Mouse (Mus musculus): Measurements from ENCODE around the gene Rbmx2. TPM values are rescaled to one million over a fixed set of nuclear protein-coding genes. Genes with fewer than 3 reads are reported as not detected.
A peak's percentile ranks its signal among the peaks of the same experiment; 100 is the strongest.

The Rbmx2 gene
- 18.1 and 18.7 TPM in 2 replicates for polyA plus RNA-seq (2014; fragmentation: Nextera tagmentation; extraction: Ambion mirVana)

DNA sequence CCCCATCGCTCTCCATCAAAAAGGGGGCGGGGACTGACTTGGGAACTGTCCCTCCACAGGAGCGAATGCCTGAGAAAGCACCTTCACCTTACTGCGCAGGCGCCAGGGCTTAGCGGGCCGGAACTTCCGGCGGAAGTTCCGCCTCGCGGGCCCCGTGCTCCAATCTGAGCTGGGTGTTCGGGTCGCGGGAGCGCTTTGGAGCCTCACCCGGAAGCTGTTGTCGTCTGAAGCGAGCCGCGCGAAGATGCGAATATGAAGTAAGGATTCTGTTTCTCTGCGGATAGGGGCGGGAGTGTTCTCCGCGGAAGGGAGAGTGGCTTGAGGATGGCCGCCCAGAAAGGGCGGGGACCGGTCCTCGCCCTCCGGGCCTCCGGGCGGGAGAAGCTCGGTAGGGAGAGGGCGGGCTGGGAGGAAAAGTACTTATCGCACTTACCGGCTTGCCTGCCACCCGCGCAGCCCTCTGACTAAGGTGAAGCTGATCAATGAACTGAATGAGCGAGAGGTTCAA lies at the start of gene Rbmx2:
Rbmx2 (plus strand) TSS at position 141 of the 508 bp plus-strand sequence.
- Histone ChIP-seq H3K27me3 (ENCODE audit: control insufficient read depth, insufficient read depth, low read length) (no peaks in the 10 kb centered on the region), H3K27ac (ENCODE audit: low read depth, low read length) (peak within 1 kb of the TSS; percentile 46; the same call in 1 of the 2 replicates), H3K9me3 (replicated peaks; ENCODE audit: control insufficient read depth, low read length) (no peaks in the 10 kb centered on the region), H3K9ac (ENCODE audit: low read depth, low read length) (peak within 1 kb of the TSS; percentile 68), H3K4me3 (ENCODE audit: low read depth, low read length) (peak within 1 kb of the TSS; percentile 62), H3K4me1 (ENCODE audit: control insufficient read depth, insufficient read depth, low read length) (no peaks in the 10 kb centered on the region), H3K36me3 (ENCODE audit: control insufficient read depth, insufficient read depth, low read length) (no peaks in the 10 kb centered on the region), H3K4me2 (peak within 1 kb of the TSS; percentile 61)
- WGBS (ENCODE audit: insufficient replicate concordance) = 13% methylated on average over 41 of the region's 42 CpGs
- peak; percentile 90 for ATAC-seq (replicated peaks; ENCODE audit: insufficient number of reproducible peaks, low FRiP score, low TSS enrichment)

DNA sequence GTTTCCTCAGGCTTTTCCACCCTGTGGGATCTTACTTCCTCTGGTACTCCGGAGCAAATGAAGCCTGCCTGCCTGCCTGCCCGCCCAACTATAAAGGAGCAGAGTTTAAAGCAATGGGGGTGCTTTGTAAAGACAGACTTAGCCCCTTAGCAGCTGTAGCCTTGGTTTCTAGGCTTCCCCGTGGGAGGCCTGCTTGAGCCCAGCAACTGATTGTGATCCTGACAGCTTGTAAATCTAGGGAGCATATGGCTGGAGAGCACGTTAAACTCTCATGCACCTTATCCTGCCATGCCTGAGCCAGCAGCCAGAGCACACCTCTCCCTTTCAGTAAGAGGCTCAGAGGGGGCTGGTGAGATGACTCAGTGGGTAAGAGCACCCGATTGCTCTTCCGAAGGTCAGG lies 28.0 kb upstream of the Rbmx2 start:
- Histone ChIP-seq H3K9ac (ENCODE audit: low read depth, low read length) (no peak overlapping the region), H3K4me2 (no peak overlapping the region), H3K27ac (ENCODE audit: low read depth, low read length) (no peak overlapping the region), H3K9me3 (replicated peaks; ENCODE audit: control insufficient read depth, low read length) (no peaks in the 10 kb centered on the region), H3K27me3 (ENCODE audit: control insufficient read depth, insufficient read depth, low read length) (no peaks in the 10 kb centered on the region), H3K4me3 (ENCODE audit: low read depth, low read length) (no peak overlapping the region), H3K4me1 (ENCODE audit: control insufficient read depth, insufficient read depth, low read length) (no peaks in the 10 kb centered on the region), H3K36me3 (ENCODE audit: control insufficient read depth, insufficient read depth, low read length) (no peaks in the 10 kb centered on the region)
- WGBS (ENCODE audit: insufficient replicate concordance) = 26% methylated on average over 6 of the region's 6 CpGs
- no peak for ATAC-seq (replicated peaks; ENCODE audit: insufficient number of reproducible peaks, low FRiP score, low TSS enrichment)

DNA sequence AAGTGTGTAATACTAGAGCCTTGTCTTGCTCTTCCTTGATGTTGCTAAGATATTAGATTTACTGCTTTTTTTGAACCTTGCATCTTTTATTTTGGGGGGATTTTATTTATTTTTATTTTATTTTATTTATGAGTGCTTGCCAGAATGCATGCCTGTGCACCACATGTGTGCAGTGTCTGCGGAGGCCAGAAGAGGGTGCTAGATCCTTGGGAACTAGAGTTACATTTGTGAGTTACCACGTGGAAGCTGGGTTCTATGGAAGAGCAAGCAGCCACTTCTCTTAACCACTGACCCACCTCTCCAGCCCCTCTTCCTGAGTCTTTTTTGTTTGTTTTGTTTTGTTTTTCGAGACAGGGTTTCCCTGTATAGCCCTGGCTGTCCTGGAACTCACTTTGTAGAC lies 25.2 kb upstream of the Rbmx2 start:
- no peak overlapping the region for H3K4me3 ChIP-seq (ENCODE audit: low read depth, low read length)
- H3K9ac ChIP-seq (ENCODE audit: low read depth, low read length) = no peak overlapping the region
- 50% methylated on average over 3 of the region's 3 CpGs for WGBS (ENCODE audit: insufficient replicate concordance)
- H3K4me2 ChIP-seq = no peak overlapping the region
- no peak overlapping the region for H3K27ac ChIP-seq (ENCODE audit: low read depth, low read length)
- no peaks in the 10 kb centered on the region for H3K4me1 ChIP-seq (ENCODE audit: control insufficient read depth, insufficient read depth, low read length)
- no peaks in the 10 kb centered on the region for H3K9me3 ChIP-seq (replicated peaks; ENCODE audit: control insufficient read depth, low read length)
- no peaks in the 10 kb centered on the region for H3K27me3 ChIP-seq (ENCODE audit: control insufficient read depth, insufficient read depth, low read length)
- no peaks in the 10 kb centered on the region for H3K36me3 ChIP-seq (ENCODE audit: control insufficient read depth, insufficient read depth, low read length)
- ATAC-seq (replicated peaks; ENCODE audit: insufficient number of reproducible peaks, low FRiP score, low TSS enrichment) = no peak

DNA sequence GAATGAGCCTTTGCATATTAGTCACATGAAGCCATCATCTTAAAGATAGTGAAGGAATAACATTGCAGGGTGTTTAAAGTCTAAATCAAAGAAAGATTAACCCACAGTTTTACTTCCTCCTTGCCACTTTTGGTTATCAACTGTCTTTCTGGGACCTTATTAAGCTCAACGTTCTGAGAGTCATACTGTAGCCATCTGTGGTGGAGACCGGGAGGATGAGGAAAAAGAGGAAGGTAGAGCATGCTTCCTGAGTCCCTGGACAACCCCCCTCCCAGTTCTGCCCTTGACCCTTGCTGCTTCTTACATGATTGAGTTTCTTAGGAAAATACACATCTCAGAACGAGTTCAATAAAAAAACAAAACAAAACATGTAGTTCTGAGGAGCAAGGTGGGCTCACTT lies 23.1 kb upstream of the Rbmx2 start:
- no peak overlapping the region for H3K4me2 ChIP-seq
- H3K9me3 ChIP-seq (replicated peaks; ENCODE audit: control insufficient read depth, low read length) = no peaks in the 10 kb centered on the region
- no peak overlapping the region for H3K9ac ChIP-seq (ENCODE audit: low read depth, low read length)
- H3K27ac ChIP-seq (ENCODE audit: low read depth, low read length) = no peak overlapping the region
- 51% methylated on average over 3 of the region's 3 CpGs for WGBS (ENCODE audit: insufficient replicate concordance)
- no peaks in the 10 kb centered on the region for H3K36me3 ChIP-seq (ENCODE audit: control insufficient read depth, insufficient read depth, low read length)
- no peaks in the 10 kb centered on the region for H3K27me3 ChIP-seq (ENCODE audit: control insufficient read depth, insufficient read depth, low read length)
- H3K4me1 ChIP-seq (ENCODE audit: control insufficient read depth, insufficient read depth, low read length) = no peaks in the 10 kb centered on the region
- ATAC-seq (replicated peaks; ENCODE audit: insufficient number of reproducible peaks, low FRiP score, low TSS enrichment) = no peak
- H3K4me3 ChIP-seq (ENCODE audit: low read depth, low read length) = no peak overlapping the region

DNA sequence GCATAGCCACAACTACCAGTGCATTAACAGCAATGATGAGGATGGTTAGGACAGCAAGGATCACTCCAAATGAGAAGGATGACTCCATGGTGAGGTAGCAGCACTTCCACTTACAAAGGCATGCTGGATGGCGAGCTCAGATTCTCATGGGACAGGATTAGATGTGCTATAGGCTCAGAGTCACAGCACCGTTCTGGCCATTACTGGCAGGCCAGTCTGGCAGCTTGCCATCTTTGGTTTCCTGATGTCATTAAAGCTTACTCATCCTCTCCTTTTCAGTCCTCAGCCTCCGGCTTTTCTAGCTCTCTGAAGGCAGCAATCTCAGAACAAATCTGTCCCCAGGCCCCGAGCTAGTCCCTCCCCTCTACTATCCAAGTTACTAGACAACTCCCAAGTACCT lies 20.6 kb upstream of the Rbmx2 start, which contains the start of gene Gpr119:
Gpr119 (minus strand) TSS at position 308 of the 400 bp plus-strand sequence.
- 51% methylated on average over 4 of the region's 4 CpGs for WGBS (ENCODE audit: insufficient replicate concordance)

DNA sequence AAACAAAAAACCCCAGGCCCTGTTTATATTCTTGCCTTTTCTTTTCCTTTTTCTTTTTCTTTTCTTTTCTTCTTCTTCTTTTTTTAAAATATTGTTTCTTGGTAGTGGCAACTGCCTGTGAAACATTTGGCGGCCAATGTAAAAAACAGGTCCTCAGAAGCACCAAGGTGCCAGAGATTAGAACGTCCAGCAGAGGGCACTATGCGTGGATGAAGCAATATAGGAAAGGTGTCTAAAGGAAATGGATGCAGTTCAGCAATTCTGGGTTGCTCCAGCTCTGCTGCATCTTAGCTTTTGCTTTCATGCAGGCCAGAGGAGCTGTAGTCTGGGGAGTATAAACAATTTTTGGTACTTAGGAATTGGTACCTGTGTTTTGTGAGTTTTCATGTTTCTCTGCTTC lies 11.4 kb upstream of the Rbmx2 start:
- H3K4me2 ChIP-seq = no peak overlapping the region
- no peak overlapping the region for H3K4me3 ChIP-seq (ENCODE audit: low read depth, low read length)
- no peak overlapping the region for H3K27ac ChIP-seq (ENCODE audit: low read depth, low read length)
- no peak overlapping the region for H3K9ac ChIP-seq (ENCODE audit: low read depth, low read length)
- H3K27me3 ChIP-seq (ENCODE audit: control insufficient read depth, insufficient read depth, low read length) = no peaks in the 10 kb centered on the region
- WGBS (ENCODE audit: insufficient replicate concordance) = 18% methylated on average over 3 of the region's 3 CpGs
- no peaks in the 10 kb centered on the region for H3K4me1 ChIP-seq (ENCODE audit: control insufficient read depth, insufficient read depth, low read length)
- no peaks in the 10 kb centered on the region for H3K9me3 ChIP-seq (replicated peaks; ENCODE audit: control insufficient read depth, low read length)
- ATAC-seq (replicated peaks; ENCODE audit: insufficient number of reproducible peaks, low FRiP score, low TSS enrichment) = no peak
- H3K36me3 ChIP-seq (ENCODE audit: control insufficient read depth, insufficient read depth, low read length) = no peaks in the 10 kb centered on the region

More for the DNA sequence above, 20.6 kb upstream of the Rbmx2 start, which contains the start of gene Gpr119:
- no peak within 1 kb of the TSS for H3K4me2 ChIP-seq
- H3K36me3 ChIP-seq (ENCODE audit: control insufficient read depth, insufficient read depth, low read length) = no peaks in the 10 kb centered on the region
- ATAC-seq (replicated peaks; ENCODE audit: insufficient number of reproducible peaks, low FRiP score, low TSS enrichment) = no peak
- H3K27ac ChIP-seq (ENCODE audit: low read depth, low read length) = no peak within 1 kb of the TSS
- H3K4me1 ChIP-seq (ENCODE audit: control insufficient read depth, insufficient read depth, low read length) = no peaks in the 10 kb centered on the region
- H3K9ac ChIP-seq (ENCODE audit: low read depth, low read length) = no peak within 1 kb of the TSS
- H3K9me3 ChIP-seq (replicated peaks; ENCODE audit: control insufficient read depth, low read length) = no peaks in the 10 kb centered on the region
- no peak within 1 kb of the TSS for H3K4me3 ChIP-seq (ENCODE audit: low read depth, low read length)
- H3K27me3 ChIP-seq (ENCODE audit: control insufficient read depth, insufficient read depth, low read length) = no peaks in the 10 kb centered on the region

DNA sequence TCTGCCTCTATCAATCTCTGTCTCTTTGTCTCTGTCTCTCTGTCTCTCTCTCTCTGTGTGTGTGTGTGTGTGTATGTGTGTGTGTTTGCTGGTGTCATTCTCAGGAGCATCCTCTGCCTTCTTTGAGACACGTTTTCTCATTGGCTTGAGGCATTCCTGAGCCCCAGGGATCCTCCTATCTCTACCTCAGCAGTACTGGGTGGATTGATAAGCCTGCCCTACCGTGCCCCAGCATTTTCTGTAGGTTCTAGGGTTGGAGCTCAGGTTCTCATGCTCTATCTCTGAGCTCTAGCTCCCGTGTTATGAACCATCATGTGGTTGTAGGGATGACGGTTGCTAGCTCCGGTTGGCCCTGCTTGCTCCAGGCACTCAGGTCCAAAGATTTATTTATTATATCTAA lies 10.9 kb upstream of the Rbmx2 start:
- Histone ChIP-seq H3K9ac (ENCODE audit: low read depth, low read length) (no peak overlapping the region), H3K27me3 (ENCODE audit: control insufficient read depth, insufficient read depth, low read length) (no peaks in the 10 kb centered on the region), H3K4me2 (no peak overlapping the region), H3K27ac (ENCODE audit: low read depth, low read length) (no peak overlapping the region), H3K4me3 (ENCODE audit: low read depth, low read length) (no peak overlapping the region), H3K4me1 (ENCODE audit: control insufficient read depth, insufficient read depth, low read length) (no peaks in the 10 kb centered on the region), H3K9me3 (replicated peaks; ENCODE audit: control insufficient read depth, low read length) (no peaks in the 10 kb centered on the region), H3K36me3 (ENCODE audit: control insufficient read depth, insufficient read depth, low read length) (no peaks in the 10 kb centered on the region)
- ATAC-seq (replicated peaks; ENCODE audit: insufficient number of reproducible peaks, low FRiP score, low TSS enrichment) = no peak
- 57% methylated on average over 5 of the region's 5 CpGs for WGBS (ENCODE audit: insufficient replicate concordance)

DNA sequence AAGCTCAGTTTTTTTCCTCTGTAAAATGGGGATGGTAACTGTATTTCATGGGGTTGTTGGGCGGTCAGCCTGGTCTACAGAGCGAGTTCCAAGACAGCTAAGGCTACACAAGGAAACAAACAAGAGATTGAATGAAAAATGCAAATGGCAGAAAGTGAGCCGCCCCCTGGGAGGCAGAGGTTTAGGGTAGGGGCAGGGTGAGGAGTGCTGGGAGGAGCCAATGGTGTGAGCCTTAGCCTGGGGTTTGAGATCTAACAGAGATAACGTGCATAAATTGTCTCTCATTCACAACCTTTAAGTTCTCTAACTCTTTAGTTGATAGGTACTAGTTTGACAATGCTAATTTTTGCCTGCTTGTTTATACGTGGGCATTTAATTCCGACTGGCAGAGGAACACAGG lies 344 bp upstream of the Rbmx2 start:
- Histone ChIP-seq H3K4me2 (peak overlapping the region; percentile 59), H3K4me3 (ENCODE audit: low read depth, low read length) (peak overlapping the region; percentile 62), H3K36me3 (ENCODE audit: control insufficient read depth, insufficient read depth, low read length) (no peaks in the 10 kb centered on the region), H3K27me3 (ENCODE audit: control insufficient read depth, insufficient read depth, low read length) (no peaks in the 10 kb centered on the region), H3K4me1 (ENCODE audit: control insufficient read depth, insufficient read depth, low read length) (no peaks in the 10 kb centered on the region), H3K9me3 (replicated peaks; ENCODE audit: control insufficient read depth, low read length) (no peaks in the 10 kb centered on the region), H3K9ac (ENCODE audit: low read depth, low read length) (no peak overlapping the region), H3K27ac (ENCODE audit: low read depth, low read length) (no peak overlapping the region)
- WGBS (ENCODE audit: insufficient replicate concordance) = 12% methylated on average over 6 of the region's 6 CpGs
- peak; percentile 49 for ATAC-seq (replicated peaks; ENCODE audit: insufficient number of reproducible peaks, low FRiP score, low TSS enrichment)

DNA sequence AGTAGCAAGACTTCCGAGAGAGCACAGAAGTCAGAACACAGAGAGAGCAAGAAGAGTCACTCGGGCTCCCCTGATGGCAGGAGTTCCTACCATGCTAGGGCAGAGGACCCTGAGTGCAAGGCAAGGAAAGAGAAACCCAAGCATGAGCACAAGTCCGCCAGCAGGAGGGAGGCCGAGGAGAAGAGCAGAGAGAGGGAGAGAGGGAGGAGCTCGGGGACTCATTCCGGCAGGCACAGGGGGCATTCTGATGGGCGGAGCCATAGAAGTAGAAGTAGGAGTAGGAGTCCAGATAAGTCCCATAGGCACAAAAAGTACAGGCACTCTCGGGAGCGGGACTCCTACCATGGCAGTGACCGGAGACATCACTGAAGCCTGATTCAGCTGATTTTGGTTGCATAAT lies 14.9 kb downstream of the Rbmx2 start:
- Histone ChIP-seq H3K9ac (ENCODE audit: low read depth, low read length) (no peak overlapping the region), H3K4me1 (ENCODE audit: control insufficient read depth, insufficient read depth, low read length) (no peaks in the 10 kb centered on the region), H3K9me3 (replicated peaks; ENCODE audit: control insufficient read depth, low read length) (no peaks in the 10 kb centered on the region), H3K27ac (ENCODE audit: low read depth, low read length) (no peak overlapping the region), H3K4me3 (ENCODE audit: low read depth, low read length) (no peak overlapping the region), H3K4me2 (no peak overlapping the region), H3K27me3 (ENCODE audit: control insufficient read depth, insufficient read depth, low read length) (no peaks in the 10 kb centered on the region), H3K36me3 (ENCODE audit: control insufficient read depth, insufficient read depth, low read length) (no peaks in the 10 kb centered on the region)
- ATAC-seq (replicated peaks; ENCODE audit: insufficient number of reproducible peaks, low FRiP score, low TSS enrichment) = no peak
- 84% methylated on average over 10 of the region's 10 CpGs for WGBS (ENCODE audit: insufficient replicate concordance)
